Mouse (Mus musculus): ENCODE measurements around the gene Gm5799. TPM values are rescaled to one million over a fixed set of nuclear protein-coding genes. Genes with fewer than 3 reads are reported as not detected.

Gm5799 gene
- polyA plus RNA-seq, 1 experiment = not detected

Other genes starting within 250 kb of the Gm5799 start
- gene Gm8127, start 249.7 kb upstream of the Gm5799 start, polyA plus RNA-seq (2012; rRNA removed) = not detected in 2 replicates
- gene 1700001F09Rik, start 195.8 kb upstream of the Gm5799 start, polyA plus RNA-seq (2012; rRNA removed) = not detected in 2 replicates
- gene Gm8138, start 127.2 kb upstream of the Gm5799 start, polyA plus RNA-seq (2012; rRNA removed) = not detected in 2 replicates
- not detected in 2 replicates for gene Gm17654, start 35.6 kb downstream of the Gm5799 start, polyA plus RNA-seq (2012; rRNA removed)
- not detected in 2 replicates for gene Gm10375, start 64.4 kb downstream of the Gm5799 start, polyA plus RNA-seq (2012; rRNA removed)
- gene Gm8165, start 133.6 kb downstream of the Gm5799 start, polyA plus RNA-seq (2012; rRNA removed) = not detected in 2 replicates
- gene Gm7324, start 154.3 kb downstream of the Gm5799 start, polyA plus RNA-seq (2012; rRNA removed) = 0.26 TPM in 1 of 2 replicates, not detected in the other
- gene Gm16506, start 183.9 kb downstream of the Gm5799 start, polyA plus RNA-seq (2012; rRNA removed) = not detected in 2 replicates
- not detected in 2 replicates for gene Gm6526, start 204.3 kb downstream of the Gm5799 start, polyA plus RNA-seq (2012; rRNA removed)
- 0.11 and 0.18 TPM in 2 replicates for gene Gm8180, start 241.2 kb downstream of the Gm5799 start, polyA plus RNA-seq (2012; rRNA removed)

Measured in spleen, adult 2 months (tissue).